Mouse (Mus musculus) megakaryocyte-erythroid progenitor cell, adult 5-6 weeks (primary cell): ENCODE results near the gene Ccnd3. TPM values are rescaled to one million over a fixed set of nuclear protein-coding genes. Genes with fewer than 3 reads are reported as not detected.

ENCODE experiments used
- ATAC-seq: replicated peaks from 2 replicates; pipeline ENCODE4 v1.8.0; 2016; ENCODE audit warnings: mild to moderate bottlenecking, inconsistent platforms; ENCODE audit not compliant: severe bottlenecking, poor library complexity, low FRiP score, low TSS enrichment
- total RNA-seq, 2 experiments: library from RNA; stranded (forward) in 1 of 2; stranded (reverse) in 1 of 2; fragments of 200-1000, 215-1000 nt in 1 of 2; fragments of >200 nt in 1 of 2; fragmentation: Nextera tagmentation in 1 of 2; gene quantifications; 2 replicates each; pipeline ENCODE4 v1.2.3; 2014 to 2017

The Ccnd3 gene
- total RNA-seq, 2 experiments from 2014 or later = 51.3 to 169 TPM

GRCm38 (mm10) chr17:47535812-47536236 lies 31.0 kb downstream of the Ccnd3 start:
- peak; percentile 98 for ATAC-seq

GRCm38 (mm10) chr17:47538049-47538448 lies 33.2 kb downstream of the Ccnd3 start:
- ATAC-seq = no peak

- no peak for ATAC-seq
These were observed 34.3 kb downstream of the Ccnd3 start for GRCm38 (mm10) chr17:47539128-47539527.

- peak; percentile 78 for ATAC-seq
These were observed 37.2 kb downstream of the Ccnd3 start for GRCm38 (mm10) chr17:47542061-47542460.

GRCm38 (mm10) chr17:47543051-47543650 lies 38.3 kb downstream of the Ccnd3 start:
- ATAC-seq = no peak

GRCm38 (mm10) chr17:47545154-47545553 lies 40.3 kb downstream of the Ccnd3 start:
- ATAC-seq = no peak

- no peak for ATAC-seq
These were observed 41.0 kb downstream of the Ccnd3 start for GRCm38 (mm10) chr17:47545861-47546331.

GRCm38 (mm10) chr17:47551049-47551448 lies 46.2 kb downstream of the Ccnd3 start:
- ATAC-seq = no peak

- no peak for ATAC-seq
These were observed 48.1 kb downstream of the Ccnd3 start for GRCm38 (mm10) chr17:47552994-47553393.

- no peak for ATAC-seq
These were observed 49.8 kb downstream of the Ccnd3 start for GRCm38 (mm10) chr17:47554621-47555020.

- no peak for ATAC-seq
These were observed 52.3 kb downstream of the Ccnd3 start for GRCm38 (mm10) chr17:47557179-47557578.

GRCm38 (mm10) chr17:47559726-47560125 lies 54.9 kb downstream of the Ccnd3 start:
- ATAC-seq = no peak

- no peak for ATAC-seq
These were observed 58.0 kb downstream of the Ccnd3 start for GRCm38 (mm10) chr17:47562875-47563274.

GRCm38 (mm10) chr17:47564612-47565011 lies 59.8 kb downstream of the Ccnd3 start:
- ATAC-seq = no peak

- no peak for ATAC-seq
These were observed 61.3 kb downstream of the Ccnd3 start for GRCm38 (mm10) chr17:47566133-47566532.

GRCm38 (mm10) chr17:47567271-47567670 lies 62.4 kb downstream of the Ccnd3 start:
- ATAC-seq = no peak

GRCm38 (mm10) chr17:47568389-47568788 lies 63.5 kb downstream of the Ccnd3 start:
- ATAC-seq = peak; percentile 88

GRCm38 (mm10) chr17:47568951-47569527 lies 64.2 kb downstream of the Ccnd3 start:
- ATAC-seq = no peak

GRCm38 (mm10) chr17:47571621-47572020 lies 66.8 kb downstream of the Ccnd3 start:
- ATAC-seq = no peak

- no peak for ATAC-seq
These were observed 67.6 kb downstream of the Ccnd3 start for GRCm38 (mm10) chr17:47572436-47572835.

- no peak for ATAC-seq
These were observed 69.2 kb downstream of the Ccnd3 start for GRCm38 (mm10) chr17:47574028-47574427.
